Mouse (Mus musculus) MEL (cell line): ENCODE measurements at regions not wholly inside any gene's neighbourhood (a gene's known extent, or its start where the extent isn't known, plus 50 kb on each side); places are given as distances from the start of the nearest gene placed in this dataset.

ENCODE experiments used
- CHD2 ChIP-seq: IDR thresholded peaks from 2 replicates; pipeline ENCODE4 v1.6.1; 2011; ENCODE audit warnings: low read length, improper control_type of control experiment
- CTCF ChIP-seq, 3 experiments: IDR thresholded peaks in 2 of 3; conservative IDR thresholded peaks in 1 of 3; 2 replicates each; pipeline ENCODE4 v1.5.1; 2011 to 2012; ENCODE audit warnings: low read length in 3 of 3, low read depth in 2 of 3, mild to moderate bottlenecking in 2 of 3, improper control_type of control experiment in 1 of 3, inconsistent platforms in 1 of 3, mixed read lengths in 1 of 3, moderate library complexity in 1 of 3; ENCODE audit not compliant: control insufficient read depth in 1 of 3, insufficient read depth in 1 of 3, poor library complexity in 1 of 3, severe bottlenecking in 1 of 3
- E2F4 ChIP-seq: IDR thresholded peaks from 2 replicates; pipeline ENCODE4 v1.6.1; 2011; ENCODE audit warnings: low read depth, low read length, improper control_type of control experiment, borderline replicate concordance
- ELF1 ChIP-seq: IDR thresholded peaks from 2 replicates; pipeline ENCODE4 v1.6.1; 2014; ENCODE audit warnings: low read depth, mild to moderate bottlenecking, inconsistent platforms, low read length, improper control_type of control experiment, moderate library complexity
- EP300 ChIP-seq, 2 experiments: IDR thresholded peaks; 2 replicates each; pipeline ENCODE4 v1.6.1; 2011; ENCODE audit warnings: improper control_type of control experiment in 2 of 2, low read length in 2 of 2, low read depth in 1 of 2, mild to moderate bottlenecking in 1 of 2
- HCFC1 ChIP-seq: IDR thresholded peaks from 2 replicates; pipeline ENCODE4 v1.6.1; 2012; ENCODE audit warnings: low read depth, mild to moderate bottlenecking, inconsistent platforms, low read length, improper control_type of control experiment, moderate library complexity
- MAFK ChIP-seq: IDR thresholded peaks from 2 replicates; pipeline ENCODE4 v1.6.1; 2011; ENCODE audit warnings: low read depth, mild to moderate bottlenecking, low read length, improper control_type of control experiment, borderline replicate concordance
- MAX ChIP-seq: IDR thresholded peaks from 2 replicates; pipeline ENCODE4 v1.6.1; 2011; ENCODE audit warnings: low read length, improper control_type of control experiment
- NELFE ChIP-seq: IDR thresholded peaks from 2 replicates; pipeline ENCODE4 v1.6.1; 2011; ENCODE audit warnings: low read depth, low read length, improper control_type of control experiment
- POLR2AphosphoS5 ChIP-seq: IDR thresholded peaks from 2 replicates; pipeline ENCODE4 v1.6.1; 2012; ENCODE audit warnings: low read depth, borderline replicate concordance, mild to moderate bottlenecking, inconsistent platforms, low read length, moderate library complexity, mixed read lengths
- SIN3A ChIP-seq: IDR thresholded peaks from 2 replicates; pipeline ENCODE4 v1.6.1; 2012; ENCODE audit warnings: low read length, improper control_type of control experiment, inconsistent platforms
- TBP ChIP-seq: IDR thresholded peaks from 2 replicates; pipeline ENCODE4 v1.8.0; 2011; ENCODE audit warnings: low read depth, low read length, improper control_type of control experiment
- TCF12 ChIP-seq: IDR thresholded peaks from 2 replicates; pipeline ENCODE4 v1.6.1; 2014; ENCODE audit warnings: low read depth, mild to moderate bottlenecking, inconsistent platforms, low read length, improper control_type of control experiment, moderate library complexity

GRCm38 (mm10) chr6:138919531-138919930 is 261.2 kb upstream of the Igbp1b start:
- TF ChIP-seq HCFC1 (no peak), EP300 (IDR thresholded peaks at IDR 0.05; ENCODE audit: low read depth in 1 of 2, low read length in 2 of 2) (no peak), SIN3A (no peak), CTCF (IDR thresholded peaks at IDR 0.05 in 2 of 3, conservative IDR thresholded peaks at IDR 0.05 in 1 of 3; ENCODE audit: control insufficient read depth in 1 of 3, insufficient read depth in 1 of 3, low read depth in 2 of 3, low read length in 3 of 3, poor library complexity in 1 of 3, severe bottlenecking in 1 of 3) (no peak), CHD2 (no peak), E2F4 (no peak), TCF12 (no peak), ELF1 (no peak), MAX (no peak), MAFK (no peak), TBP (no peak), NELFE (no peak), POLR2AphosphoS5 (no peak)
